ENCODE assay signal across 8 mouse cellular contexts in the genomic region with DNA sequence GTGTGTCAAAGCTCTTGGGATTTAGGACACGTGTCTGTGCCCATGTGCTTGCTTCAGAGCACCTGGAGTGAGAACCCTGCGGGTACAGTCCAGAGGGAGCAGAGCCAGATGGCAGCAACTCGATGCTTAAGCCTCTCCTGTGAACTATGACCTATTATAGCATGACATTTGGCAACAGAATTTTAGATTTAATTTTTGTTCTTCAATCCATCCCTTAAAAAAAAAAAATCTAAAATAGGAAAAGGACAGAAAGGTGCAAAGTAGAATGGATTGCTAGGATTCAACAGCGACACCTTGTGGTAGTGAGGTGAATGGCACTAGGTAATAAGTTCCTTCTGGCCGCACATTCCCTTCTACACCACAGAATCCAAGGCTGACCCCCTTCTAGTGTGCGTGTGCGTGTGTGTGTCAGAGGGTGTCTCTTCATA. TPM values are rescaled to one million over a fixed set of nuclear protein-coding genes. Genes with fewer than 3 reads are reported as not detected.
DNase-seq lines count a peak whose midpoint lies in the region; ATAC-seq and TF ChIP-seq lines count a peak whose summit lies in the region.

No protein-coding gene starts in this region.

- H3K4me1 ChIP-seq in CH12.LX (ENCODE audit: control insufficient read depth in 1 of 2, insufficient read depth in 2 of 2): no peaks in the 10 kb centered on the region
- no peaks in the 10 kb centered on the region for H3K4me1 ChIP-seq in intestine, postnatal 0 days (replicated peaks; ENCODE audit: control insufficient read depth, insufficient read depth, low read length)
- H3K4me1 ChIP-seq in limb, embryonic 12.5 days (replicated peaks): peaks cover 24% of the 10 kb centered on the region
- peaks cover 7% of the 10 kb centered on the region; the same call in 1 of the 2 replicates for H3K4me1 ChIP-seq in neural tube, embryonic 13.5 days (replicated peaks)

- peak; percentile 45; the same call in 1 of the 2 replicates for ATAC-seq in intestine, postnatal 0 days
- ATAC-seq in limb, embryonic 12.5 days (ENCODE audit: insufficient number of reproducible peaks, insufficient read depth, low FRiP score, low TSS enrichment, low read depth): 0 out of 2 replicates have a peak, but pooled peaks have one; percentile 42
- peak; percentile 65 for ATAC-seq in neural tube, embryonic 13.5 days (ENCODE audit: low read depth)

- no peaks in the 10 kb centered on the region for H3K36me3 ChIP-seq in CH12.LX (replicated peaks in 1 of 2; ENCODE audit: control insufficient read depth in 1 of 2, insufficient read depth in 1 of 2, low read length in 1 of 2)
- no peaks in the 10 kb centered on the region for H3K36me3 ChIP-seq in intestine, postnatal 0 days (ENCODE audit: control insufficient read depth, insufficient read depth)
- H3K36me3 ChIP-seq in limb, embryonic 12.5 days: no peaks in the 10 kb centered on the region
- no peaks in the 10 kb centered on the region for H3K36me3 ChIP-seq in neural tube, embryonic 13.5 days

- no peak overlapping the region for H3K27ac ChIP-seq in CH12.LX (ENCODE audit: insufficient read depth, low read depth)
- H3K27ac ChIP-seq in intestine, postnatal 0 days (ENCODE audit: low read depth, low read length): no peak overlapping the region
- H3K27ac ChIP-seq in limb, embryonic 12.5 days: no peak overlapping the region
- H3K27ac ChIP-seq in neural tube, embryonic 13.5 days (replicated peaks): no peak overlapping the region

- H3K4me2 ChIP-seq in CH12.LX (ENCODE audit: insufficient read depth, low read depth, poor library complexity, severe bottlenecking): peak overlapping the region; percentile 55; the same call in 1 of the 2 replicates
- no peak overlapping the region for H3K4me2 ChIP-seq in intestine, postnatal 0 days (replicated peaks; ENCODE audit: low read depth)
- no peak overlapping the region for H3K4me2 ChIP-seq in limb, embryonic 12.5 days
- no peak overlapping the region for H3K4me2 ChIP-seq in neural tube, embryonic 13.5 days

- in situ Hi-C loops in CH12.LX (cut with MboI; ENCODE audit: low pct_ligation_motif_present, low pct_unique_long_range_greater_than_20kb, low sequenced_read_pairs): loop anchor here (25.0 kb wide), 2 partner anchors 414 to 1014 kb away; partner anchors contain the start of gene Mpp6

- TF ChIP-seq EP300 in CH12.LX (IDR thresholded peaks at IDR 0.05; ENCODE audit: low read length): no peak

- H3K27me3 ChIP-seq in CH12.LX (replicated peaks): no peaks in the 10 kb centered on the region
- H3K27me3 ChIP-seq in intestine, postnatal 0 days (replicated peaks; ENCODE audit: control insufficient read depth, insufficient read depth, low read length): no peaks in the 10 kb centered on the region
- no peaks in the 10 kb centered on the region for H3K27me3 ChIP-seq in limb, embryonic 12.5 days
- no peaks in the 10 kb centered on the region for H3K27me3 ChIP-seq in neural tube, embryonic 13.5 days

- no peaks in the 10 kb centered on the region for H3K9me3 ChIP-seq in CH12.LX (replicated peaks; ENCODE audit: low read length)
- H3K9me3 ChIP-seq in intestine, postnatal 0 days (ENCODE audit: control insufficient read depth): no peaks in the 10 kb centered on the region
- H3K9me3 ChIP-seq in limb, embryonic 12.5 days: no peaks in the 10 kb centered on the region
- no peaks in the 10 kb centered on the region for H3K9me3 ChIP-seq in neural tube, embryonic 13.5 days

- H3K4me3 ChIP-seq in CH12.LX (replicated peaks in 1 of 3; ENCODE audit: low read depth in 2 of 3, low read length in 2 of 3, poor library complexity in 1 of 3): no peak overlapping the region
- H3K4me3 ChIP-seq in intestine, postnatal 0 days (ENCODE audit: low read depth, low read length): no peak overlapping the region
- H3K4me3 ChIP-seq in limb, embryonic 12.5 days (replicated peaks): no peak overlapping the region
- H3K4me3 ChIP-seq in neural tube, embryonic 13.5 days: no peak overlapping the region

- peak; percentile 79 for TF ChIP-seq RAD21 in CH12.LX (IDR thresholded peaks at IDR 0.05; ENCODE audit: low read depth, low read length)

- WGBS in intestine, postnatal 0 days: 30% methylated on average over 7 of the region's 7 CpGs
- 27% methylated on average over 7 of the region's 7 CpGs for WGBS in limb, embryonic 12.5 days
- WGBS in neural tube, embryonic 13.5 days: 22% methylated on average over 7 of the region's 7 CpGs

- H3K9ac ChIP-seq in CH12.LX (ENCODE audit: insufficient read depth, low read depth): no peak overlapping the region
- no peak overlapping the region for H3K9ac ChIP-seq in intestine, postnatal 0 days (ENCODE audit: low read depth, low read length)
- H3K9ac ChIP-seq in limb, embryonic 12.5 days (replicated peaks): no peak overlapping the region
- H3K9ac ChIP-seq in neural tube, embryonic 13.5 days: no peak overlapping the region

- H3K79me2 ChIP-seq in CH12.LX (replicated peaks; ENCODE audit: control insufficient read depth, extremely low read depth, insufficient read depth, poor library complexity, severe bottlenecking): no peaks in the 10 kb centered on the region

- dilution Hi-C loops in CH12.LX (cut with MboI; ENCODE audit: extremely low pct_ligation_motif_present, extremely low pct_unique_long_range_greater_than_20kb, low sequenced_read_pairs): no loop called here

- TF ChIP-seq POLR2A in CH12.LX (IDR thresholded peaks at IDR 0.05; ENCODE audit: low read depth, low read length): no peak

- TF ChIP-seq CTCF in CH12.LX (conservative IDR thresholded peaks at IDR 0.05 in 1 of 2, IDR thresholded peaks at IDR 0.05 in 1 of 2; ENCODE audit: low read depth in 2 of 2, low read length in 2 of 2): peak; percentile 89 to 98
- TF ChIP-seq CTCF in intestine, postnatal 0 days (IDR thresholded peaks at IDR 0.05; ENCODE audit: low read depth): peak; percentile 94

- peak; percentile 46 for DNase-seq in 3134 (ENCODE audit: extremely low read depth, insufficient read length, low spot score)
- peak; percentile 52 for DNase-seq in CH12.LX (ENCODE audit: extremely low read depth)
- peak; percentile 62 for DNase-seq in c-Kit-positive CD71-negative TER-119-negative erythroid progenitor cells, embryonic 14.5 days (ENCODE audit: low read depth)
- DNase-seq in fat pad, adult 2 months (ENCODE audit: extremely low read depth, low read depth, low spot score): peak; percentile 70
- DNase-seq in thymus, postnatal 36 days: peak; percentile 33 to 49

TF ChIP-seq in CH12.LX, 34 proteins besides CTCF, POLR2A, EP300 and RAD21:
- TF ChIP-seq SIN3A (IDR thresholded peaks at IDR 0.05; ENCODE audit: low read length) (no peak), ZNF384 (IDR thresholded peaks at IDR 0.05; ENCODE audit: low read depth, low read length) (peak; percentile 62; the same call in 1 of the 2 replicates), MAX (IDR thresholded peaks at IDR 0.05; ENCODE audit: low read length) (peak; percentile 26; the same call in 1 of the 2 replicates), ZMIZ1 (IDR thresholded peaks at IDR 0.05; ENCODE audit: low read depth, low read length) (no peak), ELF1 (IDR thresholded peaks at IDR 0.05; ENCODE audit: low read depth, low read length) (no peak), NRF1 (IDR thresholded peaks at IDR 0.05; ENCODE audit: low read depth, low read length) (no peak), NELFE (IDR thresholded peaks at IDR 0.05; ENCODE audit: low read depth, low read length) (no peak), BHLHE40 (IDR thresholded peaks at IDR 0.05; ENCODE audit: low read depth, low read length) (no peak), HCFC1 (IDR thresholded peaks at IDR 0.05; ENCODE audit: low read depth, low read length) (no peak), SMC3 (IDR thresholded peaks at IDR 0.05; ENCODE audit: low read depth, low read length) (peak; percentile 92), CHD2 (IDR thresholded peaks at IDR 0.05; ENCODE audit: low read length) (no peak), MXI1 (IDR thresholded peaks at IDR 0.05; ENCODE audit: low read depth, low read length) (no peak), MAFK (IDR thresholded peaks at IDR 0.05; ENCODE audit: insufficient replicate concordance, low read length) (no peak), ZKSCAN1 (IDR thresholded peaks at IDR 0.05; ENCODE audit: borderline replicate concordance, low read depth, low read length) (no peak), ZC3H11A (IDR thresholded peaks at IDR 0.05; ENCODE audit: low read depth, low read length) (peak; percentile 60; the same call in 1 of the 2 replicates), TCF12 (IDR thresholded peaks at IDR 0.05; ENCODE audit: low read depth, low read length) (no peak)

RNA-seq across cellular contexts. Expression of gene Cycs, which starts 39.7 kb away (rescaled TPM):
- 44.6 and 78.9 TPM in 2 replicates for total RNA-seq in CH12.LX (2012; rRNA removed)
- 122 and 137 TPM in 2 replicates for total RNA-seq in CH12.LX (2014; rRNA removed)
- 23.0 and 34.2 TPM in 2 replicates for polyA plus RNA-seq in CH12.LX (2012; ENCODE audit: insufficient read length, low read depth)
- polyA plus RNA-seq in intestine, postnatal 0 days (2015; fragmentation: Nextera tagmentation; extraction: Ambion mirVana): 132 and 157 TPM in 2 replicates
- 67.4 and 71.1 TPM in 2 replicates for polyA plus RNA-seq in limb, embryonic 12.5 days (2016; fragmentation: Nextera tagmentation; extraction: Ambion mirVana)
- 87.9 and 88.2 TPM in 2 replicates for polyA plus RNA-seq in neural tube, embryonic 13.5 days (2015; fragmentation: Nextera tagmentation; extraction: Ambion mirVana)
